Mouse (Mus musculus): Measurements from ENCODE around the gene Fbxw11.

GRCm38 (mm10) chr11:32708739-32709501 is 66.4 kb downstream of the Fbxw11 start:
- no peak for TF ChIP-seq CTCF (IDR thresholded peaks at IDR 0.05; ENCODE audit: low read depth)
- TF ChIP-seq EP300 (optimal IDR thresholded peaks at IDR 0.05) = no peak
